ENCODE assay signal across 8 mouse cellular contexts in genomic region chr7:127020901-127021562, GRCm38 (mm10). TPM values are rescaled to one million over a fixed set of nuclear protein-coding genes. Genes with fewer than 3 reads are reported as not detected.
DNase-seq lines count a peak whose midpoint lies in the region; ATAC-seq and TF ChIP-seq lines count a peak whose summit lies in the region.

TSS of gene Gm42742 (minus strand) at chr7:127021097.
TSS of gene Prrt2 (minus strand) at chr7:127021211.

- no peak within 1 kb of the TSS for H3K4me2 ChIP-seq in CH12.LX (ENCODE audit: insufficient read depth, low read depth, poor library complexity, severe bottlenecking)
- H3K4me2 ChIP-seq in embryonic facial prominence, embryonic 11.5 days (ENCODE audit: low read depth, low read length): peak within 1 kb of the TSS; percentile 83
- peak within 1 kb of the TSS; percentile 82 for H3K4me2 ChIP-seq in heart, embryonic 15.5 days
- H3K4me2 ChIP-seq in liver, postnatal 0 days (ENCODE audit: low read depth, low read length): peak within 1 kb of the TSS; percentile 68

- peaks cover 20 to 59% of the 10 kb centered on the region in 2 experiments for H3K36me3 ChIP-seq in CH12.LX (replicated peaks in 1 of 2; ENCODE audit: control insufficient read depth in 1 of 2, insufficient read depth in 1 of 2, low read length in 1 of 2)
- peaks cover 4% of the 10 kb centered on the region for H3K36me3 ChIP-seq in embryonic facial prominence, embryonic 11.5 days (replicated peaks; ENCODE audit: control insufficient read depth, insufficient read depth, low read depth, low read length)
- peaks cover 20% of the 10 kb centered on the region for H3K36me3 ChIP-seq in heart, embryonic 15.5 days
- H3K36me3 ChIP-seq in liver, postnatal 0 days (replicated peaks; ENCODE audit: insufficient read depth, low read length): peaks cover 23% of the 10 kb centered on the region

- H3K79me2 ChIP-seq in CH12.LX (replicated peaks; ENCODE audit: control insufficient read depth, extremely low read depth, insufficient read depth, poor library complexity, severe bottlenecking): peaks cover 22% of the 10 kb centered on the region

- no peak for TF ChIP-seq CTCF in CH12.LX (conservative IDR thresholded peaks at IDR 0.05 in 1 of 2, IDR thresholded peaks at IDR 0.05 in 1 of 2; ENCODE audit: low read depth in 2 of 2, low read length in 2 of 2)
- TF ChIP-seq CTCF in liver, postnatal 0 days (IDR thresholded peaks at IDR 0.05; ENCODE audit: low read depth): no peak

- DNase-seq in CH12.LX (ENCODE audit: extremely low read depth): no peak
- peak; percentile 58 for DNase-seq in adrenal gland, adult 2 months
- peak; percentile 72 for DNase-seq in embryonic facial prominence, embryonic 11.5 days (ENCODE audit: low spot score)
- DNase-seq in kidney, postnatal 4 days: peak; percentile 76 to 80
- no peak for DNase-seq in liver, postnatal 0 days
- peak; percentile 54 for DNase-seq in retina, embryonic 14.5 days (ENCODE audit: low spot score)

- 0 out of 2 replicates have a peak, but pooled peaks have one; percentile 8 for ATAC-seq in embryonic facial prominence, embryonic 11.5 days (replicated peaks; ENCODE audit: insufficient number of reproducible peaks, low FRiP score, low TSS enrichment, low read depth)
- ATAC-seq in heart, embryonic 15.5 days (replicated peaks; ENCODE audit: insufficient number of reproducible peaks, insufficient read depth, low FRiP score, low read depth): no peak
- no peak for ATAC-seq in liver, postnatal 0 days
- ATAC-seq in monocyte, adult 5-6 weeks (replicated peaks; ENCODE audit: insufficient number of reproducible peaks, low FRiP score, low TSS enrichment, poor library complexity, severe bottlenecking): no peak

- no peak for TF ChIP-seq EP300 in CH12.LX (IDR thresholded peaks at IDR 0.05; ENCODE audit: low read length)
- no peak for TF ChIP-seq EP300 in liver, postnatal 0 days (IDR thresholded peaks at IDR 0.05; ENCODE audit: low read depth)

- no peak within 1 kb of the TSS for H3K4me3 ChIP-seq in CH12.LX (replicated peaks in 1 of 3; ENCODE audit: low read depth in 2 of 3, low read length in 2 of 3, poor library complexity in 1 of 3)
- H3K4me3 ChIP-seq in embryonic facial prominence, embryonic 11.5 days (ENCODE audit: low read depth, low read length): peak within 1 kb of the TSS; percentile 46
- H3K4me3 ChIP-seq in heart, embryonic 15.5 days: peak within 1 kb of the TSS; percentile 53
- peak within 1 kb of the TSS; percentile 17 for H3K4me3 ChIP-seq in liver, postnatal 0 days (ENCODE audit: low read depth, low read length)

- in situ Hi-C loops in CH12.LX (cut with MboI; ENCODE audit: low pct_ligation_motif_present, low pct_unique_long_range_greater_than_20kb, low sequenced_read_pairs): loop anchor here (5.0 kb wide), 1 partner anchor 134 kb away; no protein-coding TSS in a partner anchor

- TF ChIP-seq POLR2A in CH12.LX (IDR thresholded peaks at IDR 0.05; ENCODE audit: low read depth, low read length): peak; percentile 22

- WGBS in embryonic facial prominence, embryonic 11.5 days: 2% methylated on average over 37 of the region's 37 CpGs
- 1% methylated on average over 37 of the region's 37 CpGs for WGBS in heart, embryonic 15.5 days
- WGBS in liver, postnatal 0 days (ENCODE audit: insufficient replicate concordance): 7% methylated on average over 35 of the region's 37 CpGs

- H3K9me3 ChIP-seq in CH12.LX (replicated peaks; ENCODE audit: low read length): no peaks in the 10 kb centered on the region
- H3K9me3 ChIP-seq in embryonic facial prominence, embryonic 11.5 days (replicated peaks; ENCODE audit: control insufficient read depth, low read length): no peaks in the 10 kb centered on the region
- H3K9me3 ChIP-seq in heart, embryonic 15.5 days (replicated peaks): no peaks in the 10 kb centered on the region
- H3K9me3 ChIP-seq in liver, postnatal 0 days (ENCODE audit: low read length): no peaks in the 10 kb centered on the region

- H3K27me3 ChIP-seq in CH12.LX (replicated peaks): no peaks in the 10 kb centered on the region
- H3K27me3 ChIP-seq in embryonic facial prominence, embryonic 11.5 days (ENCODE audit: control insufficient read depth, insufficient read depth, low read length): no peaks in the 10 kb centered on the region
- H3K27me3 ChIP-seq in heart, embryonic 15.5 days: no peaks in the 10 kb centered on the region
- no peaks in the 10 kb centered on the region for H3K27me3 ChIP-seq in liver, postnatal 0 days (ENCODE audit: insufficient read depth, low read length)

- no peak within 1 kb of the TSS for H3K27ac ChIP-seq in CH12.LX (ENCODE audit: insufficient read depth, low read depth)
- H3K27ac ChIP-seq in embryonic facial prominence, embryonic 11.5 days (replicated peaks; ENCODE audit: low read depth, low read length): peak within 1 kb of the TSS; percentile 62
- H3K27ac ChIP-seq in heart, embryonic 15.5 days: peak within 1 kb of the TSS; percentile 44
- 0 out of 2 replicates have a peak within 1 kb of the TSS, but pooled peaks have one; percentile 18 for H3K27ac ChIP-seq in liver, postnatal 0 days (ENCODE audit: low read depth)

- TF ChIP-seq RAD21 in CH12.LX (IDR thresholded peaks at IDR 0.05; ENCODE audit: low read depth, low read length): no peak

- dilution Hi-C loops in CH12.LX (cut with MboI; ENCODE audit: extremely low pct_ligation_motif_present, extremely low pct_unique_long_range_greater_than_20kb, low sequenced_read_pairs): no loop called here

- peaks cover 19 to 63% of the 10 kb centered on the region in 2 experiments for H3K4me1 ChIP-seq in CH12.LX (ENCODE audit: control insufficient read depth in 1 of 2, insufficient read depth in 2 of 2)
- peaks cover 15% of the 10 kb centered on the region for H3K4me1 ChIP-seq in embryonic facial prominence, embryonic 11.5 days (ENCODE audit: control insufficient read depth, insufficient read depth, low read length)
- H3K4me1 ChIP-seq in heart, embryonic 15.5 days (replicated peaks): peaks cover 68% of the 10 kb centered on the region
- H3K4me1 ChIP-seq in liver, postnatal 0 days (ENCODE audit: insufficient read depth): peaks cover 57% of the 10 kb centered on the region

- H3K9ac ChIP-seq in CH12.LX (ENCODE audit: insufficient read depth, low read depth): no peak within 1 kb of the TSS
- H3K9ac ChIP-seq in embryonic facial prominence, embryonic 11.5 days (replicated peaks; ENCODE audit: low read length): peak within 1 kb of the TSS; percentile 74
- peak within 1 kb of the TSS; percentile 66 for H3K9ac ChIP-seq in heart, embryonic 15.5 days
- H3K9ac ChIP-seq in liver, postnatal 0 days (replicated peaks): peak within 1 kb of the TSS; percentile 28; the same call in 1 of the 2 replicates

TF ChIP-seq in CH12.LX, 34 proteins besides CTCF, POLR2A, EP300 and RAD21:
- TF ChIP-seq POLR2AphosphoS2 (IDR thresholded peaks at IDR 0.05; ENCODE audit: low read depth, low read length): peak; percentile 84
- no peak for TF ChIP-seq ZMIZ1 (IDR thresholded peaks at IDR 0.05; ENCODE audit: low read depth, low read length)
- TF ChIP-seq GABPA (IDR thresholded peaks at IDR 0.05; ENCODE audit: insufficient replicate concordance, low read depth, low read length): no peak

RNA-seq across cellular contexts. Expression of gene Gm42742, which starts in this region (rescaled TPM):
- total RNA-seq in CH12.LX (2012; rRNA removed) (13.2 and 16.0 TPM in 2 replicates), CH12.LX (2014; rRNA removed) (37.1 and 45.1 TPM in 2 replicates)
- polyA plus RNA-seq in CH12.LX (2012; ENCODE audit: insufficient read length, low read depth): 6.1 and 14.9 TPM in 2 replicates
- total RNA-seq in adrenal gland, adult 2 months (2021): 10 to 100 TPM; 19.9 to 29.2 TPM
- polyA plus RNA-seq in adrenal gland, adult 2 months (2012; rRNA removed): 13.7 and 28.4 TPM in 2 replicates
- polyA plus RNA-seq in embryonic facial prominence, embryonic 11.5 days (2014; fragmentation: Nextera tagmentation; extraction: Ambion mirVana): 52.7 and 56.0 TPM in 2 replicates
- polyA plus RNA-seq in heart, embryonic 15.5 days (2015; fragmentation: Nextera tagmentation; extraction: Ambion mirVana): 15.7 and 16.6 TPM in 2 replicates
- polyA plus RNA-seq in liver, postnatal 0 days (2015; fragmentation: Nextera tagmentation; extraction: Ambion mirVana): 4.5 and 7.8 TPM in 2 replicates
- total RNA-seq in monocyte, adult 5-6 weeks (2017): 6.4 to 36.5 TPM (median 36.3 TPM) in 3 replicates

RNA-seq across cellular contexts. Expression of gene Prrt2, which starts in this region (rescaled TPM):
- total RNA-seq in CH12.LX (2012; rRNA removed) (not detected in 2 replicates), CH12.LX (2014; rRNA removed) (0.09 TPM in 1 of 2 replicates, not detected in the other)
- 1.2 TPM in 2 replicates for polyA plus RNA-seq in CH12.LX (2012; ENCODE audit: insufficient read length, low read depth)
- 1 to 10 TPM; 1.7 to 2.0 TPM for total RNA-seq in adrenal gland, adult 2 months (2021)
- 8.5 and 9.5 TPM in 2 replicates for polyA plus RNA-seq in adrenal gland, adult 2 months (2012; rRNA removed)
- 7.6 and 7.7 TPM in 2 replicates for polyA plus RNA-seq in embryonic facial prominence, embryonic 11.5 days (2014; fragmentation: Nextera tagmentation; extraction: Ambion mirVana)
- polyA plus RNA-seq in heart, embryonic 15.5 days (2015; fragmentation: Nextera tagmentation; extraction: Ambion mirVana): 1.9 and 4.1 TPM in 2 replicates
- 0.18 TPM in 1 of 2 replicates, not detected in the other for polyA plus RNA-seq in liver, postnatal 0 days (2015; fragmentation: Nextera tagmentation; extraction: Ambion mirVana)
- not detected in 3 replicates for total RNA-seq in monocyte, adult 5-6 weeks (2017)

Comparison
In these comparisons a context has a peak if more than half of its experiments do, and no peak if none do; other contexts are left out.
1. DNase-seq: peak in adrenal gland, adult 2 months (single experiment), embryonic facial prominence, embryonic 11.5 days (single experiment), kidney, postnatal 4 days (2 of 2) and retina, embryonic 14.5 days (single experiment); none in CH12.LX (single experiment) and liver, postnatal 0 days (single experiment).
2. H3K4me3 ChIP-seq: peak in embryonic facial prominence, embryonic 11.5 days (single experiment), heart, embryonic 15.5 days (single experiment) and liver, postnatal 0 days (single experiment); none in CH12.LX (0 of 3).